Mouse (Mus musculus) kidney, embryonic 14.5 days (tissue): ENCODE measurements around the gene Hdc. TPM values are rescaled to one million over a fixed set of nuclear protein-coding genes. Genes with fewer than 3 reads are reported as not detected.
A peak's percentile ranks its signal among the peaks of the same experiment; 100 is the strongest.

ENCODE experiments used
- ATAC-seq: fragments of 200-750 bp; cut with Nextera tagmentation; 2 replicates; pipeline ENCODE4 v1.8.0; 2017; ENCODE audit warnings: moderate number of reproducible peaks, mild to moderate bottlenecking, moderate TSS enrichment, moderate library complexity; ENCODE audit not compliant: low FRiP score, low TSS enrichment
- H3K27ac ChIP-seq: fragments of 300-500 bp; sonication (generic); 2 replicates; pipeline ENCODE4 v1.5.1; 2014; ENCODE audit warnings: low read depth, mild to moderate bottlenecking, low read length, moderate library complexity, mixed read lengths
- H3K27me3 ChIP-seq: fragments of 300-500 bp; sonication (generic); 2 replicates; pipeline ENCODE4 v1.6.1; 2014; ENCODE audit warnings: mild to moderate bottlenecking, low read length; ENCODE audit not compliant: control insufficient read depth, insufficient read depth
- H3K36me3 ChIP-seq: fragments of 300-500 bp; sonication (generic); 2 replicates; pipeline ENCODE4 v1.6.1; 2014; ENCODE audit warnings: low read length, mixed read lengths; ENCODE audit not compliant: control insufficient read depth, insufficient read depth
- H3K4me1 ChIP-seq: fragments of 300-500 bp; sonication (generic); 2 replicates; pipeline ENCODE4 v1.6.1; 2014; ENCODE audit warnings: low read length, mixed read lengths; ENCODE audit not compliant: control insufficient read depth, insufficient read depth
- H3K4me2 ChIP-seq: fragments of 300-500 bp; sonication (generic); replicated peaks from 2 replicates; pipeline ENCODE4 v1.6.1; 2014; ENCODE audit warnings: low read depth, mild to moderate bottlenecking, low read length
- H3K4me3 ChIP-seq: fragments of 300-500 bp; sonication (generic); 2 replicates; pipeline ENCODE4 v1.5.1; 2014; ENCODE audit warnings: mild to moderate bottlenecking, low read length
- H3K9ac ChIP-seq: fragments of 300-500 bp; sonication (generic); 2 replicates; pipeline ENCODE4 v1.6.1; 2014; ENCODE audit warnings: low read depth, mild to moderate bottlenecking, low read length, moderate library complexity
- H3K9me3 ChIP-seq: fragments of 300-500 bp; sonication (generic); 2 replicates; pipeline ENCODE4 v1.6.1; 2016; ENCODE audit warnings: low read length; ENCODE audit not compliant: control insufficient read depth
- WGBS: fragments of 180-500 bp; shearing (Covaris S2); extraction: QIAGEN DNeasy Blood & Tissue Kit; methylation state at CpG from one replicate; pipeline ENCODE4 v1.1.7; 2014; 5-methylcytosine and 5-hydroxymethylcytosine counted together
- polyA plus RNA-seq: library from polyadenylated mRNA; unstranded; fragments of >200 nt; fragmentation: Nextera tagmentation; extraction: Ambion mirVana; gene quantifications from 2 replicates; pipeline ENCODE4 v1.2.1, GENCODE M21; 2014

Gene Hdc
- polyA plus RNA-seq, 1 experiment from 2014 or later = 45.6 TPM

DNA sequence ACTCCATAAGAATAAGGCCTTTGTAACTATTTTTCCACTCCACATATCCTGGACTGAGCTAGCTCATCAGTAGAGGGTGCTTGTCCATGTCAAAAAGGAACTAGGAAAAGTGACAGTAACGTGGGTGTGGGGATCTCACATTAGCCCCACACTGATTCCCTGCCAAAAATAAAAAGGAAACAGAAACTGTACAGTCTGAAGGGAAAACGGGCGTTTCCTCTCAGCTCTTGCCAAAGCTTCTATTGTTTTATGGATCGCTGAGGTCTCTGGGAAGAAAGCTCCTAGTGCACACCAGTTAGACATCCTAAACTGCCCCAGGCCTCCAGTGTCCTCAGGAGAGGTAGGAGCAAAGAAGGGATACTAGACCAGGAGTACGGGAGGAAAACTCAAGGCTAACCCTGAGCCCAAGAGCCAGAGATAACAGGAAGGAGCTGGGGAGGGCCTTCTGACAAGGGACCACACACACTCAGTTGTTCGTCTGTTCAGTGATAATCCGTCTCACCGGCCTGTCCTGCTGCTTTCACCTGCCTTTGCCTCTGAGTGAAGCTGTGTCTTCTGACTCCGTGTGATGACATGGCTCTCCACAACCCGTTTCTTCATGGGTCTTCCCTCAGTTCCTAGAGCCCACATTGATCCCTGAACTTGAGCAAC is 11.4 kb downstream of the Hdc start:
- no peaks in the 10 kb centered on the region for H3K36me3 ChIP-seq
- 71% methylated on average over 10 of the region's 10 CpGs for WGBS
- ATAC-seq = no peak
- no peak overlapping the region for H3K4me2 ChIP-seq
- no peak overlapping the region for H3K4me3 ChIP-seq
- no peaks in the 10 kb centered on the region for H3K27me3 ChIP-seq
- no peak overlapping the region for H3K9ac ChIP-seq
- no peaks in the 10 kb centered on the region for H3K9me3 ChIP-seq
- H3K27ac ChIP-seq = no peak overlapping the region
- no peaks in the 10 kb centered on the region for H3K4me1 ChIP-seq

DNA sequence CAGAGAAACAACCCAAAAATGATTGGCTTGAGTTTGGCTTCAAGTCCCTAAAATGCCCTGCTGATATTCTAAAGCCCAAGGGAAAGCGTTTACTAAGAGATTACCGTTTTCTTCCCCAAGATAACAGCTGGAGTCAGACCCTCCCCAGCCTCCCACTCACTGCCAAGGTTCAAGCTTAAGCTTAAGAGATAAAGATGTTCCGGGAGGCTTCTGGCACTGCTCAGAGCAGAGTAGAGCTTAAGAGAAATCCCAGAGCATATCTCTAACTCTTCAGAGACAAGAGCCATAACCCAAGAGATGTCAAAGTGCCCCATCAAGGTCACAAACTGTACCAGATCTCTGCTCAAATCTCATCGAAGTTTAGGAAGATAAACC is 12.4 kb downstream of the Hdc start:
- Histone ChIP-seq H3K4me1 (no peaks in the 10 kb centered on the region), H3K27me3 (no peaks in the 10 kb centered on the region), H3K36me3 (no peaks in the 10 kb centered on the region), H3K4me2 (no peak overlapping the region), H3K27ac (no peak overlapping the region), H3K9me3 (no peaks in the 10 kb centered on the region), H3K9ac (no peak overlapping the region), H3K4me3 (no peak overlapping the region)
- 79% methylated on average over 4 of the region's 4 CpGs for WGBS
- no peak for ATAC-seq

GRCm38 (mm10) chr2:126606061-126606687 is 12.9 kb downstream of the Hdc start:
- no peaks in the 10 kb centered on the region for H3K4me1 ChIP-seq
- ATAC-seq = no peak
- 86% methylated on average over 15 of the region's 15 CpGs for WGBS
- no peak overlapping the region for H3K4me2 ChIP-seq
- H3K9ac ChIP-seq = no peak overlapping the region
- no peak overlapping the region for H3K4me3 ChIP-seq
- H3K9me3 ChIP-seq = no peaks in the 10 kb centered on the region
- no peaks in the 10 kb centered on the region for H3K36me3 ChIP-seq
- H3K27ac ChIP-seq = no peak overlapping the region
- no peaks in the 10 kb centered on the region for H3K27me3 ChIP-seq

- no peaks in the 10 kb centered on the region for H3K9me3 ChIP-seq
- WGBS = 89% methylated on average over 14 of the region's 14 CpGs
- no peak for ATAC-seq
- H3K36me3 ChIP-seq = no peaks in the 10 kb centered on the region
- H3K9ac ChIP-seq = no peak overlapping the region
- H3K4me1 ChIP-seq = no peaks in the 10 kb centered on the region
- H3K4me3 ChIP-seq = no peak overlapping the region
- H3K4me2 ChIP-seq = no peak overlapping the region
- no peaks in the 10 kb centered on the region for H3K27me3 ChIP-seq
- H3K27ac ChIP-seq = no peak overlapping the region
Observed at GRCm38 (mm10) chr2:126601918-126602600, 17.0 kb downstream of the Hdc start.

DNA sequence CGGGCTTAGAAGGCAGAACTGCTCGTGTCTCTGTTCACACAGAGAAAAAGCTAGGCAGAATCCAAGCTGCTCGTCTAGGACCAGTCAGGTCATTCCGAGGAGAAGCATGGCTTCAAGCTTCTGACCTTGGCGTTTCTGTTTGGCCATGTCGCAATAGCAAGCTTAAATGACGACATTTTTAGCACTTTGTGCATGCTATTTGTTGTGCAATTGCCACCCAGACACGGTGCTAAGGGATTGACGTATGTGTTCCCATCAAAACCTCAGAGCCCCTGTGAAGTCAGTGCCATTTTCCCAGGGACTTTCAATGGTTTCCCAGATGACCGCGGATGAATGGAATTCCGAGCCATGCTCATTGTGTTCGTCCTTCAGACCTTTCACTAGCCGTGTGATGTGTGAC is 18.6 kb downstream of the Hdc start:
- Histone ChIP-seq H3K27me3 (no peaks in the 10 kb centered on the region), H3K27ac (no peak overlapping the region), H3K4me2 (no peak overlapping the region), H3K9ac (no peak overlapping the region), H3K4me1 (no peaks in the 10 kb centered on the region), H3K4me3 (no peak overlapping the region), H3K9me3 (no peaks in the 10 kb centered on the region), H3K36me3 (no peaks in the 10 kb centered on the region)
- no peak for ATAC-seq
- WGBS = 85% methylated on average over 14 of the region's 14 CpGs

GRCm38 (mm10) chr2:126599005-126599404 is 20.1 kb downstream of the Hdc start:
- no peak overlapping the region for H3K4me3 ChIP-seq
- H3K9ac ChIP-seq = no peak overlapping the region
- H3K27me3 ChIP-seq = no peaks in the 10 kb centered on the region
- 9% methylated on average over 3 of the region's 3 CpGs for WGBS
- peak; percentile 59 for ATAC-seq
- H3K36me3 ChIP-seq = no peaks in the 10 kb centered on the region
- no peak overlapping the region for H3K4me2 ChIP-seq
- H3K27ac ChIP-seq = no peak overlapping the region
- H3K4me1 ChIP-seq = no peaks in the 10 kb centered on the region
- H3K9me3 ChIP-seq = no peaks in the 10 kb centered on the region

- H3K4me2 ChIP-seq = no peak overlapping the region
- ATAC-seq = no peak
- no peaks in the 10 kb centered on the region for H3K36me3 ChIP-seq
- WGBS = 53% methylated on average over 2 of the region's 2 CpGs
- H3K4me1 ChIP-seq = no peaks in the 10 kb centered on the region
- no peak overlapping the region for H3K9ac ChIP-seq
- no peak overlapping the region for H3K4me3 ChIP-seq
- no peak overlapping the region for H3K27ac ChIP-seq
- H3K9me3 ChIP-seq = no peaks in the 10 kb centered on the region
- no peaks in the 10 kb centered on the region for H3K27me3 ChIP-seq
Observed at GRCm38 (mm10) chr2:126598359-126598758, 20.7 kb downstream of the Hdc start.

DNA sequence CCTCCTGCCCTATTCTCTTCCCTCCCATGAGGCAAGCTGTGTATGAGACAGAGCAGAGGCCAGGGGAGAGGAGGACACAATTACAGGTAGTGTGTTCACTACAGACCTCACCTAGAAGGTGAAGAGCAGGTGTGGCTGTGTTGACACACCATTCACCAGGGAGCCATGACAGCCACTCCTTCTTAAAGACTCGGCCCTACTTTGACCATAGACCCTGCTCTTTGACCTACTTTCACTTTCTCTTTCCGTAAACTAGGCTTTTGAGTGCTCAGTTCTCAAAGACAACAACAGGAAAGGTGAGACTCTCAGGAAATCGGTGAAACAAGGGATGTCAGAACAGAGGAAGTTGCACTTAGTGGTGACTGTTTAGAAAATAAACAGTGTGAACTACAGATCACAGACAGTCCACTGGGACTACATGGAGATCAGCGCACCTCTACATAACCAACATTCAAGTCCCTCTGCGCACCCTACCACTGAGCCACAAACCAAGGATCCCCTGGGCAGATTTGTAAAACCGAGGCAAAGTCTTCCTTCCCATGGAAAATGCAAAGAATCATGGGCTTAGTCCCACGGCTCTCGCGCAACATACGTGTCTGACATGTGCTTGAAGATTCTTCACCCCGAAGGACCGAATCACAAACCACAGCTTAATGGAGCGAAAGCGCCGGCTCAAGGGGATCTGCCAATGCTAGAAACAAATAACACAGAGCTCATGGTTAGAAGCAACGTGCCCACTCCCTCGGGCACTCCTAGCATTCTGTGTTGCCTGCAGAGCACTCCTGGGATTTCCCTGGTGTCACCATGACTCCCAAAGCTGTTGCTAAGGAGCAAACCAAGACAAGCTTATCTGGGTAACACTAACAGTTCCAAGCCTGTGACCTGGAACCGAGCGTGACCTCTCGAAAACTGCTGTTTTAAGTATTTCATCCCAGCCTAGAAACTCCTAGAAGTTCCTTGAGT is 21.5 kb downstream of the Hdc start:
- Histone ChIP-seq H3K4me3 (no peak overlapping the region), H3K27ac (no peak overlapping the region), H3K9ac (no peak overlapping the region), H3K4me1 (no peaks in the 10 kb centered on the region), H3K9me3 (no peaks in the 10 kb centered on the region), H3K27me3 (no peaks in the 10 kb centered on the region), H3K36me3 (no peaks in the 10 kb centered on the region), H3K4me2 (no peak overlapping the region)
- ATAC-seq = no peak
- 77% methylated on average over 20 of the region's 20 CpGs for WGBS
